Mouse (Mus musculus): ENCODE data around the gene Gnb5. TPM values are rescaled to one million over a fixed set of nuclear protein-coding genes. Genes with fewer than 3 reads are reported as not detected.

The Gnb5 gene
- polyA plus RNA-seq, 1 experiment from 2014 or later = 23.8 TPM

- ATAC-seq (ENCODE audit: insufficient number of reproducible peaks, insufficient read depth, low FRiP score, low TSS enrichment, low read depth) = no peak
- H3K27ac ChIP-seq = no peak overlapping the region
- no peak overlapping the region for H3K4me3 ChIP-seq (replicated peaks)
Observed at GRCm38 (mm10) chr9:75328047-75328446, 22.0 kb downstream of the Gnb5 start.

DNA sequence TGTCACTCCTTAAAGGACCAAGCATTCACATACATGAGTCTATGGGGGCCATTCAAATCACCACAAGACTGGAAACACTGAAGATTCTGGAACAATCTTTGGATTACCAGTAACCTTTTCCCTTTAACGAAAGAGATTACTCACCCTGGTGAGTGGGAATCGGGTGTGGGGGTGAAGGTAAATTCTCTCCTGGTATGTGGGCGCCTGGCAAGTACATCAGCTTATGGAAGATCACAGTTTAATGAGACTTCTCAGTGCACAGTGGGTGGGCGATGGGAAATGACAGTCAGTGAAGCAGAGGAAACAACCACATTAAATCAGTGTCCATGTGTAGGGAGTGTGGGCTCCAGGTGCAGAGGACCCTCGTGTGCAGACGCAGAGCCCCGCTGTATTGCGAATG is 24.7 kb downstream of the Gnb5 start:
- H3K4me3 ChIP-seq (replicated peaks) = no peak overlapping the region
- H3K9me3 ChIP-seq = no peaks in the 10 kb centered on the region
- H3K4me1 ChIP-seq (replicated peaks) = no peaks in the 10 kb centered on the region
- H3K27ac ChIP-seq = no peak overlapping the region
- H3K4me2 ChIP-seq = no peak overlapping the region
- no peak for ATAC-seq (ENCODE audit: insufficient number of reproducible peaks, insufficient read depth, low FRiP score, low TSS enrichment, low read depth)
- no peaks in the 10 kb centered on the region for H3K27me3 ChIP-seq
- 86% methylated on average over 8 of the region's 8 CpGs for WGBS
- H3K36me3 ChIP-seq = peaks cover 54% of the 10 kb centered on the region
- H3K9ac ChIP-seq (replicated peaks) = no peak overlapping the region

More at GRCm38 (mm10) chr9:75328047-75328446, 22.0 kb downstream of the Gnb5 start:
- Histone ChIP-seq H3K4me2 (no peak overlapping the region), H3K9me3 (no peaks in the 10 kb centered on the region), H3K4me1 (replicated peaks) (no peaks in the 10 kb centered on the region), H3K36me3 (peaks cover 42% of the 10 kb centered on the region), H3K27me3 (no peaks in the 10 kb centered on the region), H3K9ac (replicated peaks) (no peak overlapping the region)
- 94% methylated on average over 3 of the region's 3 CpGs for WGBS

- Histone ChIP-seq H3K27me3 (no peaks in the 10 kb centered on the region), H3K36me3 (peaks cover 71% of the 10 kb centered on the region), H3K4me3 (replicated peaks) (no peak overlapping the region), H3K4me2 (no peak overlapping the region), H3K9ac (replicated peaks) (no peak overlapping the region), H3K4me1 (replicated peaks) (no peaks in the 10 kb centered on the region), H3K27ac (no peak overlapping the region), H3K9me3 (no peaks in the 10 kb centered on the region)
- ATAC-seq (ENCODE audit: insufficient number of reproducible peaks, insufficient read depth, low FRiP score, low TSS enrichment, low read depth) = no peak; the same call in 1 of the 2 replicates
- 79% methylated on average over 4 of the region's 4 CpGs for WGBS
Observed at GRCm38 (mm10) chr9:75334440-75334839, 28.4 kb downstream of the Gnb5 start.

DNA sequence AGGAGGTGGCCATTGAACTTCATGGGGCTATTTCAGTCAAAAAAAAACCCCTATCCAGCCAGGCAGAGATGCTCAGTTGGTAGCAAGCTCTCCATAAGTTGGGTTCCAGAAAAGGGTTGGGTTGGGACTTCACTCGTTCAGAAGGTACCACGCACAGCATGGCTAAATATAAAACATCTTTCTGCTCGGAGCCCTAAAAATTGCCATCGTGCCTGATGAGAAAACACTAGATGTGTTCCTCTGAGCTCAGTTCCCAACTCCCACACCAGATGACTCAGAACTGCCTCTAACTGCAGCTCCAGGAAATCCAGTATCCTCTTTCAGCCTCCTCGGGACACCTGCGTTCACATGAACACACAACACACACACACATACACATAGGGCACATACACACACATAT is 31.9 kb downstream of the Gnb5 start:
- ATAC-seq (ENCODE audit: insufficient number of reproducible peaks, insufficient read depth, low FRiP score, low TSS enrichment, low read depth) = no peak
- Histone ChIP-seq H3K4me3 (replicated peaks) (no peak overlapping the region), H3K36me3 (peaks cover 66% of the 10 kb centered on the region), H3K27ac (no peak overlapping the region), H3K9ac (replicated peaks) (no peak overlapping the region), H3K9me3 (no peaks in the 10 kb centered on the region), H3K4me2 (no peak overlapping the region), H3K27me3 (no peaks in the 10 kb centered on the region), H3K4me1 (replicated peaks) (no peaks in the 10 kb centered on the region)
- 92% methylated on average over 6 of the region's 6 CpGs for WGBS

GRCm38 (mm10) chr9:75342433-75342832 is 36.3 kb downstream of the Gnb5 start:
- no peak overlapping the region for H3K27ac ChIP-seq
- H3K4me1 ChIP-seq (replicated peaks) = no peaks in the 10 kb centered on the region
- H3K4me3 ChIP-seq (replicated peaks) = no peak overlapping the region
- H3K9ac ChIP-seq (replicated peaks) = no peak overlapping the region
- H3K27me3 ChIP-seq = no peaks in the 10 kb centered on the region
- H3K4me2 ChIP-seq = no peak overlapping the region
- WGBS = 82% methylated on average over 4 of the region's 4 CpGs
- no peak for ATAC-seq (ENCODE audit: insufficient number of reproducible peaks, insufficient read depth, low FRiP score, low TSS enrichment, low read depth)
- peaks cover 61% of the 10 kb centered on the region for H3K36me3 ChIP-seq
- no peaks in the 10 kb centered on the region for H3K9me3 ChIP-seq

GRCm38 (mm10) chr9:75347458-75347857 is 41.4 kb downstream of the Gnb5 start, which contains the start of gene Bcl2l10:
Gene Bcl2l10 (plus strand): TSS chr9:75347758.
- ATAC-seq (ENCODE audit: insufficient number of reproducible peaks, insufficient read depth, low FRiP score, low TSS enrichment, low read depth) = no peak
- no peaks in the 10 kb centered on the region for H3K27me3 ChIP-seq
- no peaks in the 10 kb centered on the region for H3K4me1 ChIP-seq (replicated peaks)
- H3K9ac ChIP-seq (replicated peaks) = no peak within 1 kb of the TSS
- H3K4me2 ChIP-seq = no peak within 1 kb of the TSS
- WGBS = 90% methylated on average over 5 of the region's 5 CpGs
- H3K27ac ChIP-seq = no peak within 1 kb of the TSS
- no peak within 1 kb of the TSS for H3K4me3 ChIP-seq (replicated peaks)
- H3K9me3 ChIP-seq = no peaks in the 10 kb centered on the region
- H3K36me3 ChIP-seq = peaks cover 30% of the 10 kb centered on the region

DNA sequence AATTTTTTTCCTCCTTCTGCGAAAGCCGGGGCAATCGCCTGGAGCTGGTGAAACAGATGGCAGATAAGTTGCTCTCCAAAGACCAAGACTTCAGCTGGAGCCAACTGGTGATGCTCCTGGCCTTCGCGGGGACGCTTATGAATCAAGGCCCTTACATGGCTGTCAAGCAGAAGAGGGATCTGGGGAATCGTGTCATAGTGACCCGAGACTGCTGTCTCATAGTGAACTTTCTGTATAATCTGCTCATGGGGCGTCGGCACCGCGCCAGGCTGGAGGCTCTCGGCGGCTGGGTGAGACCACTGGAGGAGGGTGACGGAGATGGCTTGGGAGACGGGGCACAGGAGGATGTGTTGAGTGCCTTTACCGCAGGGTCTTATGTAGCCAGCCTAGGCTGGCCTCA is 42.0 kb downstream of the Gnb5 start:
- WGBS = 93% methylated on average over 17 of the region's 17 CpGs
- Histone ChIP-seq H3K9ac (replicated peaks) (no peak overlapping the region), H3K4me2 (no peak overlapping the region), H3K36me3 (peaks cover 26% of the 10 kb centered on the region), H3K9me3 (no peaks in the 10 kb centered on the region), H3K27me3 (no peaks in the 10 kb centered on the region), H3K4me1 (replicated peaks) (no peaks in the 10 kb centered on the region), H3K4me3 (replicated peaks) (no peak overlapping the region), H3K27ac (no peak overlapping the region)
- ATAC-seq (ENCODE audit: insufficient number of reproducible peaks, insufficient read depth, low FRiP score, low TSS enrichment, low read depth) = no peak

- peaks cover 23% of the 10 kb centered on the region for H3K36me3 ChIP-seq
- no peak overlapping the region for H3K9ac ChIP-seq (replicated peaks)
- 50% methylated on average over 3 of the region's 3 CpGs for WGBS
- H3K27ac ChIP-seq = no peak overlapping the region
- H3K4me1 ChIP-seq (replicated peaks) = no peaks in the 10 kb centered on the region
- no peak overlapping the region for H3K4me2 ChIP-seq
- no peaks in the 10 kb centered on the region for H3K9me3 ChIP-seq
- no peak overlapping the region for H3K4me3 ChIP-seq (replicated peaks)
- ATAC-seq (ENCODE audit: insufficient number of reproducible peaks, insufficient read depth, low FRiP score, low TSS enrichment, low read depth) = no peak
- no peaks in the 10 kb centered on the region for H3K27me3 ChIP-seq
Observed at GRCm38 (mm10) chr9:75348641-75349040, 42.6 kb downstream of the Gnb5 start.

GRCm38 (mm10) chr9:75353094-75353493 is 47.0 kb downstream of the Gnb5 start:
- 0 out of 2 replicates have a peak overlapping the region, but pooled peaks have one; percentile 7 for H3K27ac ChIP-seq
- WGBS = 68% methylated on average over 8 of the region's 8 CpGs
- no peak for ATAC-seq (ENCODE audit: insufficient number of reproducible peaks, insufficient read depth, low FRiP score, low TSS enrichment, low read depth)

GRCm38 (mm10) chr9:75355783-75356182 is 49.7 kb downstream of the Gnb5 start:
- no peak for ATAC-seq (ENCODE audit: insufficient number of reproducible peaks, insufficient read depth, low FRiP score, low TSS enrichment, low read depth)
- no peak overlapping the region for H3K9ac ChIP-seq (replicated peaks)
- H3K4me1 ChIP-seq (replicated peaks) = no peaks in the 10 kb centered on the region
- WGBS = 91% methylated on average over 4 of the region's 4 CpGs
- no peaks in the 10 kb centered on the region for H3K36me3 ChIP-seq
- H3K4me2 ChIP-seq = no peak overlapping the region
- no peak overlapping the region for H3K27ac ChIP-seq
- H3K9me3 ChIP-seq = no peaks in the 10 kb centered on the region
- H3K27me3 ChIP-seq = no peaks in the 10 kb centered on the region
- H3K4me3 ChIP-seq (replicated peaks) = no peak overlapping the region

More at GRCm38 (mm10) chr9:75353094-75353493, 47.0 kb downstream of the Gnb5 start:
- no peaks in the 10 kb centered on the region for H3K36me3 ChIP-seq
- H3K27me3 ChIP-seq = no peaks in the 10 kb centered on the region
- H3K4me3 ChIP-seq (replicated peaks) = no peak overlapping the region
- H3K4me1 ChIP-seq (replicated peaks) = no peaks in the 10 kb centered on the region
- no peak overlapping the region for H3K4me2 ChIP-seq
- no peaks in the 10 kb centered on the region for H3K9me3 ChIP-seq
- no peak overlapping the region for H3K9ac ChIP-seq (replicated peaks)

GRCm38 (mm10) chr9:75357087-75357654 is 51.1 kb downstream of the Gnb5 start:
- Histone ChIP-seq H3K27ac (no peak overlapping the region), H3K9me3 (no peaks in the 10 kb centered on the region), H3K9ac (replicated peaks) (no peak overlapping the region), H3K4me1 (replicated peaks) (no peaks in the 10 kb centered on the region), H3K4me2 (no peak overlapping the region), H3K4me3 (replicated peaks) (no peak overlapping the region), H3K27me3 (no peaks in the 10 kb centered on the region), H3K36me3 (no peaks in the 10 kb centered on the region)
- WGBS = 82% methylated on average over 9 of the region's 9 CpGs
- no peak for ATAC-seq (ENCODE audit: insufficient number of reproducible peaks, insufficient read depth, low FRiP score, low TSS enrichment, low read depth)

- Histone ChIP-seq H3K4me1 (replicated peaks) (no peaks in the 10 kb centered on the region), H3K36me3 (no peaks in the 10 kb centered on the region), H3K27me3 (no peaks in the 10 kb centered on the region), H3K4me3 (replicated peaks) (no peak overlapping the region), H3K9me3 (no peaks in the 10 kb centered on the region), H3K4me2 (no peak overlapping the region), H3K9ac (replicated peaks) (no peak overlapping the region), H3K27ac (no peak overlapping the region)
- 43% methylated on average over 5 of the region's 5 CpGs for WGBS
- peak; percentile 57; the same call in 1 of the 2 replicates for ATAC-seq (ENCODE audit: insufficient number of reproducible peaks, insufficient read depth, low FRiP score, low TSS enrichment, low read depth)
Observed at GRCm38 (mm10) chr9:75361699-75362098, 55.6 kb downstream of the Gnb5 start.

All from limb, embryonic 12.5 days (tissue).